Mouse (Mus musculus) hindbrain, embryonic 13.5 days (tissue): Measurements from ENCODE around the gene Asb15. TPM values are rescaled to one million over a fixed set of nuclear protein-coding genes. Genes with fewer than 3 reads are reported as not detected.

Experiments used
- ATAC-seq: fragments of 200-750 bp; cut with Nextera tagmentation; 2 replicates; pipeline ENCODE4 v1.8.0; 2017; ENCODE audit warnings: moderate TSS enrichment; ENCODE audit not compliant: low FRiP score
- H3K27ac ChIP-seq: fragments of 300-500 bp; sonication (generic); 2 replicates; pipeline ENCODE4 v1.5.1; 2015; ENCODE audit warnings: inconsistent platforms, mild to moderate bottlenecking, moderate library complexity
- H3K27me3 ChIP-seq: fragments of 300-500 bp; sonication (generic); 2 replicates; pipeline ENCODE4 v1.6.1; 2015; ENCODE audit warnings: mild to moderate bottlenecking, inconsistent platforms
- H3K36me3 ChIP-seq: fragments of 300-500 bp; sonication (generic); 2 replicates; pipeline ENCODE4 v1.6.1; 2015; ENCODE audit warnings: mild to moderate bottlenecking, inconsistent platforms
- H3K4me1 ChIP-seq: fragments of 300-500 bp; sonication (generic); replicated peaks from 2 replicates; pipeline ENCODE4 v1.6.1; 2015; ENCODE audit warnings: inconsistent platforms
- H3K4me2 ChIP-seq: fragments of 300-500 bp; sonication (generic); 2 replicates; pipeline ENCODE4 v1.6.1; 2015; ENCODE audit warnings: inconsistent platforms, mild to moderate bottlenecking, moderate library complexity
- H3K4me3 ChIP-seq: fragments of 300-500 bp; sonication (generic); 2 replicates; pipeline ENCODE4 v1.5.1; 2015; ENCODE audit warnings: mild to moderate bottlenecking, inconsistent platforms
- H3K9ac ChIP-seq: fragments of 300-500 bp; sonication (generic); 2 replicates; pipeline ENCODE4 v1.6.1; 2015; ENCODE audit warnings: mild to moderate bottlenecking, inconsistent platforms
- H3K9me3 ChIP-seq: fragments of 300-500 bp; sonication (generic); 2 replicates; pipeline ENCODE4 v1.6.1; 2016; ENCODE audit warnings: inconsistent platforms
- WGBS: fragments of 180-500 bp; shearing (Covaris S2); methylation state at CpG from one replicate; pipeline ENCODE4 v1.1.7; 2015; 5-methylcytosine and 5-hydroxymethylcytosine counted together
- polyA plus RNA-seq: library from polyadenylated mRNA; unstranded; fragments of >200 nt; fragmentation: Nextera tagmentation; extraction: Ambion mirVana; gene quantifications from 2 replicates; pipeline ENCODE4 v1.2.1, GENCODE M21; 2015

The Asb15 gene
- polyA plus RNA-seq, 1 experiment from 2014 or later, result not detected

- Histone ChIP-seq H3K4me2 (no peak overlapping the region), H3K9ac (no peak overlapping the region), H3K36me3 (no peaks in the 10 kb centered on the region), H3K9me3 (no peaks in the 10 kb centered on the region), H3K27me3 (no peaks in the 10 kb centered on the region), H3K27ac (no peak overlapping the region), H3K4me3 (no peak overlapping the region), H3K4me1 (no peaks in the 10 kb centered on the region)
- ATAC-seq, result no peak
- WGBS, result 83% methylated on average over 4 of the region's 4 CpGs
Measured at GRCm38 (mm10) chr6:24540106-24540505, 12.2 kb downstream of the Asb15 start.

GRCm38 (mm10) chr6:24542393-24542792 lies 14.4 kb downstream of the Asb15 start:
- Histone ChIP-seq H3K27me3 (no peaks in the 10 kb centered on the region), H3K4me2 (no peak overlapping the region), H3K27ac (no peak overlapping the region), H3K9ac (no peak overlapping the region), H3K4me3 (no peak overlapping the region), H3K4me1 (no peaks in the 10 kb centered on the region), H3K36me3 (no peaks in the 10 kb centered on the region), H3K9me3 (no peaks in the 10 kb centered on the region)
- no peak for ATAC-seq

- Histone ChIP-seq H3K9ac (no peak overlapping the region), H3K4me2 (no peak overlapping the region), H3K4me3 (no peak overlapping the region), H3K27ac (no peak overlapping the region), H3K27me3 (no peaks in the 10 kb centered on the region), H3K9me3 (no peaks in the 10 kb centered on the region), H3K36me3 (no peaks in the 10 kb centered on the region), H3K4me1 (no peaks in the 10 kb centered on the region)
- ATAC-seq, result 0 out of 2 replicates have a peak, but pooled peaks have one; percentile 32
- WGBS, result 69% methylated on average over 6 of the region's 6 CpGs
Measured at GRCm38 (mm10) chr6:24543119-24543591, 15.2 kb downstream of the Asb15 start.

- H3K36me3 ChIP-seq, result no peaks in the 10 kb centered on the region
- ATAC-seq, result no peak
- H3K9me3 ChIP-seq, result no peaks in the 10 kb centered on the region
- no peak overlapping the region for H3K9ac ChIP-seq
- H3K4me1 ChIP-seq, result no peaks in the 10 kb centered on the region
- WGBS, result 96% methylated on average over 1 of the region's 1 CpGs
- H3K27ac ChIP-seq, result no peak overlapping the region
- no peak overlapping the region for H3K4me2 ChIP-seq
- no peaks in the 10 kb centered on the region for H3K27me3 ChIP-seq
- no peak overlapping the region for H3K4me3 ChIP-seq
Measured at GRCm38 (mm10) chr6:24546716-24547420, 18.9 kb downstream of the Asb15 start.

GRCm38 (mm10) chr6:24549801-24550200 lies 21.9 kb downstream of the Asb15 start:
- no peaks in the 10 kb centered on the region for H3K4me1 ChIP-seq
- no peak overlapping the region for H3K4me2 ChIP-seq
- 81% methylated on average over 2 of the region's 2 CpGs for WGBS
- no peak overlapping the region for H3K4me3 ChIP-seq
- no peaks in the 10 kb centered on the region for H3K27me3 ChIP-seq
- H3K9me3 ChIP-seq, result no peaks in the 10 kb centered on the region
- H3K36me3 ChIP-seq, result no peaks in the 10 kb centered on the region
- H3K9ac ChIP-seq, result no peak overlapping the region
- no peak overlapping the region for H3K27ac ChIP-seq
- no peak for ATAC-seq

GRCm38 (mm10) chr6:24552046-24552445 lies 24.1 kb downstream of the Asb15 start:
- Histone ChIP-seq H3K4me3 (no peak overlapping the region), H3K4me2 (no peak overlapping the region), H3K9ac (no peak overlapping the region), H3K9me3 (no peaks in the 10 kb centered on the region), H3K27me3 (no peaks in the 10 kb centered on the region), H3K27ac (no peak overlapping the region), H3K36me3 (no peaks in the 10 kb centered on the region), H3K4me1 (no peaks in the 10 kb centered on the region)
- ATAC-seq, result no peak
- 86% methylated on average over 7 of the region's 7 CpGs for WGBS

- no peak overlapping the region for H3K27ac ChIP-seq
- no peak for ATAC-seq
- 80% methylated on average over 11 of the region's 11 CpGs for WGBS
- H3K36me3 ChIP-seq, result no peaks in the 10 kb centered on the region
- no peak overlapping the region for H3K9ac ChIP-seq
- H3K27me3 ChIP-seq, result no peaks in the 10 kb centered on the region
- no peak overlapping the region for H3K4me2 ChIP-seq
- no peak overlapping the region for H3K4me3 ChIP-seq
- no peaks in the 10 kb centered on the region for H3K9me3 ChIP-seq
- no peaks in the 10 kb centered on the region for H3K4me1 ChIP-seq
Measured at GRCm38 (mm10) chr6:24554427-24555086, 26.6 kb downstream of the Asb15 start.

- WGBS, result 86% methylated on average over 2 of the region's 2 CpGs
- ATAC-seq, result no peak
- Histone ChIP-seq H3K4me3 (no peak overlapping the region), H3K9ac (no peak overlapping the region), H3K27ac (no peak overlapping the region), H3K36me3 (no peaks in the 10 kb centered on the region), H3K4me2 (no peak overlapping the region), H3K4me1 (no peaks in the 10 kb centered on the region), H3K9me3 (no peaks in the 10 kb centered on the region), H3K27me3 (no peaks in the 10 kb centered on the region)
Measured at GRCm38 (mm10) chr6:24555488-24555887, 27.5 kb downstream of the Asb15 start.

- Histone ChIP-seq H3K4me2 (no peak overlapping the region), H3K27me3 (no peaks in the 10 kb centered on the region), H3K9ac (no peak overlapping the region), H3K27ac (no peak overlapping the region), H3K4me3 (no peak overlapping the region), H3K9me3 (no peaks in the 10 kb centered on the region), H3K36me3 (no peaks in the 10 kb centered on the region), H3K4me1 (no peaks in the 10 kb centered on the region)
- WGBS, result 81% methylated on average over 9 of the region's 9 CpGs
- ATAC-seq, result no peak
Measured at GRCm38 (mm10) chr6:24564081-24564480, 36.1 kb downstream of the Asb15 start.

GRCm38 (mm10) chr6:24564886-24565285 lies 36.9 kb downstream of the Asb15 start:
- H3K27me3 ChIP-seq, result no peaks in the 10 kb centered on the region
- H3K9me3 ChIP-seq, result no peaks in the 10 kb centered on the region
- no peak overlapping the region for H3K4me3 ChIP-seq
- no peak overlapping the region for H3K27ac ChIP-seq
- H3K4me1 ChIP-seq, result no peaks in the 10 kb centered on the region
- no peak for ATAC-seq
- 95% methylated on average over 1 of the region's 1 CpGs for WGBS
- H3K9ac ChIP-seq, result no peak overlapping the region
- no peak overlapping the region for H3K4me2 ChIP-seq
- no peaks in the 10 kb centered on the region for H3K36me3 ChIP-seq

GRCm38 (mm10) chr6:24568963-24569362 lies 41.0 kb downstream of the Asb15 start:
- H3K9ac ChIP-seq, result no peak overlapping the region
- no peaks in the 10 kb centered on the region for H3K36me3 ChIP-seq
- no peak overlapping the region for H3K4me2 ChIP-seq
- H3K27ac ChIP-seq, result no peak overlapping the region
- H3K4me1 ChIP-seq, result no peaks in the 10 kb centered on the region
- no peaks in the 10 kb centered on the region for H3K27me3 ChIP-seq
- no peak overlapping the region for H3K4me3 ChIP-seq
- no peak for ATAC-seq
- WGBS, result 84% methylated on average over 5 of the region's 5 CpGs
- H3K9me3 ChIP-seq, result no peaks in the 10 kb centered on the region

- no peak for ATAC-seq
- no peaks in the 10 kb centered on the region for H3K36me3 ChIP-seq
- no peak overlapping the region for H3K4me2 ChIP-seq
- H3K9ac ChIP-seq, result no peak overlapping the region
- H3K9me3 ChIP-seq, result no peaks in the 10 kb centered on the region
- no peak overlapping the region for H3K27ac ChIP-seq
- H3K4me1 ChIP-seq, result no peaks in the 10 kb centered on the region
- no peak overlapping the region for H3K4me3 ChIP-seq
- 88% methylated on average over 1 of the region's 1 CpGs for WGBS
- no peaks in the 10 kb centered on the region for H3K27me3 ChIP-seq
Measured at GRCm38 (mm10) chr6:24569711-24570110, 41.8 kb downstream of the Asb15 start.

GRCm38 (mm10) chr6:24570278-24570677 lies 42.3 kb downstream of the Asb15 start:
- Histone ChIP-seq H3K4me2 (no peak overlapping the region), H3K4me1 (no peaks in the 10 kb centered on the region), H3K9ac (no peak overlapping the region), H3K4me3 (no peak overlapping the region), H3K9me3 (no peaks in the 10 kb centered on the region), H3K27me3 (no peaks in the 10 kb centered on the region), H3K36me3 (no peaks in the 10 kb centered on the region), H3K27ac (no peak overlapping the region)
- 76% methylated on average over 11 of the region's 11 CpGs for WGBS
- no peak for ATAC-seq
